Mouse (Mus musculus): Measurements from ENCODE around the gene Mall. TPM values are rescaled to one million over a fixed set of nuclear protein-coding genes. Genes with fewer than 3 reads are reported as not detected.

Gene Mall
- polyA plus RNA-seq (2015; fragmentation: Nextera tagmentation; extraction: Ambion mirVana): 1.7 and 2.5 TPM in 2 replicates

DNA sequence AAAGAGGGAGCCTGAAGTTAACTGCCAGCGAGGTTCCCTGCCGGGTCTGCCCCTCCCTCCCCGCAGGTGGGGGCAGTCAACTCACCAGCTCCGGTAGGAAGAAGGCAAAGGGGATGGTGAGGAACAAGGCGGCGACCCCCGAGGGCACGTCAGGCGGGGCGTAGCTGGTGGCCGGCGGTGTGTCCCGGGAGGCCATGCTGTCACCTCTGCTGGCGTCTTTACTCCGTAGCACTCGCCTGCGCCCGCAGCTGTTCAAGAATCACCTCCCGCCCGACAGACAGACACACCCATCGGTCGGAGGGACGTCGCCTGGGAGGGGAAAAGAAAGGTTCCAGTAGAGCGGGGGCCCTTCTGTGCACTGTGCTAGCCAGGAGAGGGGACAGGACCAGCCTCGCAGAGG lies at the start of gene Mall:
Gene Mall, minus strand, starts transcription at position 262 of the 400 bp plus-strand sequence.
- DNase-seq (ENCODE audit: low spot score): no peak

- no peak for DNase-seq (ENCODE audit: low spot score)
Measured at GRCm38 (mm10) chr2:127778451-127778850, 48.7 kb upstream of the Mall start.

DNA sequence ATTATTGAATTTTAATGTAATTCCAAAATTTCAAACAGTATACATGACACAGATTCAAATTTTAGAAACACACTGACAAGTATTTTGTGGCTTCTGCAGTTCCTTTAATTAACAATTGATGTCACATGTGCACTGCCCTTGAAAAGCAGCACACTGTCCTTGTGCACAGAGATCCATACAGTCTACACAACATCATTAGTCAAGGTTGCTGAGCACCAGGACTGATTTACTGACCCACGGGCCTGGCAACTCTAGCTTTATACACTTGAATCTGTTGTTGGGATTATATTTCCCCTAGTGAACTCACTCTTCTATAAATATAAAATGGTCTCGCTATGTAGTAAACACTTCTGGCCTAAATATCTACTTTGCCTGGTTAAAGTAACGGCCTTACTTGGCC lies 45.3 kb upstream of the Mall start:
- no peak for DNase-seq (ENCODE audit: low spot score)

DNA sequence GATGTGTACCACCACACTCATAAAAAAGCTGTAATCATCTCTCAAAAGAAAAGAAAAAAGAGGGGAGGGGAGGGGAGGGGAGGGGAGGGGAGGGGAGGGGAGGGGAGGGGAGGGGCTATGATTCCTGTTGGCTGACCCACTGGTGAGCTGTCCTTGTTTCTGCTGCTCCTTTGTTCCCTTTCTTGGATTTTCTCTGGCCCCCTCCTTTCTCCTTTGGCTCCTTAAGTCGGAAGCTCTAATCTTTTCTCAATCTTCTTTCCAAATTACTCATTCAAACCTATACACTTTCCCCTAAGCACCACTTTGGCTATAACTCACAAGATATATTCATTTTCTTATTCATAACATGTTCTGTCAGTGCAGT lies 44.8 kb upstream of the Mall start:
- DNase-seq (ENCODE audit: low spot score): no peak

DNA sequence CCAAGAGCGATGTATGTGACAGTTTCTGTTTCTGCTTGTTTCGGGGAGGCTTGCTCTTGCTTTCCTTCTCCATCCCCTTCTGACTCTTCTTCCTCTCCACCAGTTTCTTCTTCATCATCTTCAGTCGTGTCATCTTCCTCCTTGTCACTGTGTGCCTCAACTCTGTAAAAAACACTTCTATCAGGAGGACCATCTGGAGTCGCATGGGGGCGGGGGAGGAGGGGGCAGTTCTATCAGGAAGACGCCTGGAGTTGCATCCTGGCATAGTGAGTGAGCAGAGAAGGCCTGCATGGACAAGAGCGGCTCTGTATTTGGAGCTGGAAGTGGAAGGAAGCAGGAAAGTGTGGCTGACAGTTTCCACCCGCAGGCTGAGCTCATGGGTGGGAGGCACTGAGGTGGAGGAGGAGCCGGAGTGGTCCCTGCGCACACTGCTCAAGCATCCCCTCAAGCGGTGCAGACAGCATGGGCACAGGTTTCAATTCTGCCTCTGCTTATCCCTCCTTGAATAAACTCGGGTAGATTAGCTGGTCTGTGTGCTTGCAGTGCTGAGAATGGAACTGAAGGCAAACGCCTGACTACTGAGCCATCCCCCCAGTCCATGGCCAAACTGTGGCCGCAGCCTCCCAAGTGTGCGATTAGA lies 44.3 kb upstream of the Mall start:
- no peak for DNase-seq (ENCODE audit: low spot score)

GRCm38 (mm10) chr2:127761587-127761986 lies 31.9 kb upstream of the Mall start:
- no peak for DNase-seq (ENCODE audit: low spot score)

- DNase-seq (ENCODE audit: low spot score): no peak
Measured at GRCm38 (mm10) chr2:127760429-127761000, 30.8 kb upstream of the Mall start.

DNA sequence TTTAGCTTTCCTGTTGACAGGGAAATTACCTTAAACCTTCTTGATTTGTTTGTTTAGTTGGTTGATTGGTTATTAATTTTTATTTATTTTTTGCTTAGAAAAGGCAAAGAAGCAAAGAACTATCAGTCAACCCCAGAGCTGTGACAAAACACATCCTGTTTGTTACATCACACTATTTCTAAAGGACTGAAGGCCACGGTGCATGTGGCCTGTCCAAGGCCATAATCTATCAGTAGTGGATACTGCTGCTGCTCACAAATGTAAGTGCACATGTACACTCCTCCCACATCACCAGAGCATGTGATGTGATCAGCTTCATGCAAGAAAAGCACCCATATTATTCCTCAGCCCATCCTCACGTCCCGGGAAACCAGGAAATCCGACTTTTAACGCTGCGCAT lies 30.3 kb upstream of the Mall start:
- DNase-seq (ENCODE audit: low spot score): no peak

DNA sequence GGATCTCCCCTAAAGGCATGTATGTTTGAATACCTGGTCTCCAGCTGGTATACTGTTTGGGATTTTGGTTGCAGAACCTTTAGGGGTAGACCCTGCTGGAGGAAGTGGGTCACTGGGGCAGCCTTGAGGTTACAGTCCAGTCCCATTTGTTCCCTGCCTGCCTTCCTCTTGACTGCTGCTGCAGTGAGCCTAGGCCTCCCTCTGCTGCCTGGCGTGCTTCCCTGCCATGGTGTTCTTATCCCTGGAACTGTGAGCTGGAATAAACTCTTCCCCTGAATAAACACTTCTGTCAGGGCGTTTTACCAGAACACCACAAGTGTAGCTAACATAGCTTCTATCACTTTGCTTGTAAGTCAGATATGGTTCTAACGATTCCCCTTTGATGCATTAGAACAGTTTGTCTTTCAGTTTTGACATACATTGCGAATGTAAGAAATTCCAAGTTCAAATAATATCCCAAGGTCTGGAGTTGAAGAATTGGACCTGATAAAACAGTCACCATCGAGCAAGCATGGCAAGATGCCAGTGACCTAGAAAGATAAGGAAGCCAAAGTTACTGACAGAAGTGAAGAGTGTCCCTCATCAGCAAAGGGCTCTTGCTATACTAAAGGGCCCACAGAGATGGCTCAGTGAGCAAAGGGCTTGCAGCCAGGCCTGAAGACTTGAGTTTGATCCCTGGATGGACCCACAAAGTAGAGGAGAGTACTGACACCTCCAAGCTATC lies 29.6 kb upstream of the Mall start:
- no peak for DNase-seq (ENCODE audit: low spot score)

DNA sequence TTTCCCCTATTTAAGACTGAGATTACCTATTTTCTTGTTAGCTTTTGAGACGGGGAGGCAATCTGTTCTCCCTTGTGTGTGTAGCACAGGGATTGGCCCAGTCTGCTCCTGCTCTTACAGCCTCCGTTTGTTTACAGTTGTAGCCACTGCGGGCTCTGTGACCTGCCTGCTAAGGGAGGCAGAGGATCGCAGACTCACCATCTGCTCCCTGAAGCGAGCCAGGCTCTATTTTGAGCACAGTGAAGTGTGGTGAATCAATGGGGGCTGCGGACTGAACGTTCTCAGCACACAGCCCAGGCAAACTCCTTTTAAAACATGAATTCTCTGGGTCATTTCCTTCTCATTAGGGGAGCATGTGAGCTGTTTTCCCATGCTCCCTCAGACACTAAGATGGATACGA lies 27.4 kb upstream of the Mall start:
- DNase-seq (ENCODE audit: low spot score): no peak

- no peak for DNase-seq (ENCODE audit: low spot score)
Measured at GRCm38 (mm10) chr2:127754113-127754512, 24.4 kb upstream of the Mall start.

- no peak for DNase-seq (ENCODE audit: low spot score)
Measured at GRCm38 (mm10) chr2:127751849-127752610, 22.3 kb upstream of the Mall start.

DNA sequence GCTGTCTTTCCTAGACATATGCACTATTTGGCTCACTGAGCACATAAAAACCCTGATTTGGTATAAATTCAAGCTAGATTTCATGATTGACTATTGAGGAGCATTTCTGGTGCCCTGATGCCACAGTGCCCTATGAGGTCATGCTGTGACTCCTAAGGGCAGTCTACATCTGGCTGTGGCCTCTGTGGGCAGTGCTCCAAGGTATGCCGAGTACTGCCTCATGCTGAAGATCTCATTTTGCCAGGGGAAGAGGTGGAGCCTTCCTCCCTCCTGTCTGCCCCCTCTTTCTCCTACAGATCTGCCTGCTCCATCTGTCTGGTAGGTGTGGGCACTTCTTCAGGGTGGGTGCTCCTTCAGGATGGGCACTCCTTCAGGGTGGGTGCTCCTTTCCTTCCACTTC lies 19.6 kb upstream of the Mall start:
- DNase-seq (ENCODE audit: low spot score): no peak

GRCm38 (mm10) chr2:127748316-127748715 lies 18.6 kb upstream of the Mall start:
- DNase-seq (ENCODE audit: low spot score): no peak

- DNase-seq (ENCODE audit: low spot score): no peak
Measured at GRCm38 (mm10) chr2:127742637-127743036, 12.9 kb upstream of the Mall start.

DNA sequence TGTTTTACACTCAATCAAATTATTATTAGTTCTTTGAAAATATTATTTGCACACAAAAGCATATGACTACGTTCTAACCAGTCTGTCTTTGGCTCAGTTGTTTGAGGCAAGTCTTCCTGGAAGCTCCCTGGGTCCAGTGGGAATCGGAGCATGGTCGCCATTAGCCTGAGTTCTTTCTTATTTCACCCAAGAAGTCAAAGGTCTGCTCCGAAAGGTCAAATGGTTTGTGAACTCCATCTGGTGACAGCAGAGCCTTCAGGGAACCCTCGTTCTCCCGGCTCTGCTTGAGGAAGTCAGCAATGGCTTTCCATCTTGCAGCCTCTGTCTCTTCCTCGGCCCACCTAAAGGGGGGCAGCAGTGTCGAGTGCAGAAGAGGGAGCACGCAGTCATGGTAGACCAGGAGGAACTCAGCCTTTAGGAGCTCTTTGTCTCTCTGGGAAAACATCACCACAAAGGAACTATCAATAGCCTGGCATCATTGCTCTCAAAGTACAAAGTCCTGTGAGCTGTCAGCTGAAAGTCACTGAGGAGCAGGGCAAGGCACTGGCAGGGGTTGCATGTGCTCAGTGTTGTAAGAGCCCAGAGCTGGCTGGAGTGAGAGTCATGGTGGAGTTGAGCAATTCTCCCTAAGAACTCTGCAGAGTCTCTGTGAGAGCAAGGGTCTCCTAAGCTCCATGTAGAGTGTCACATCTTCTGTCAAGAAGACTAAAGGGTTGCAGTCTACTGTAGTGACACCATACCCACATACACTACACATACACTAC lies 11.2 kb upstream of the Mall start:
- no peak for DNase-seq (ENCODE audit: low spot score)

DNA sequence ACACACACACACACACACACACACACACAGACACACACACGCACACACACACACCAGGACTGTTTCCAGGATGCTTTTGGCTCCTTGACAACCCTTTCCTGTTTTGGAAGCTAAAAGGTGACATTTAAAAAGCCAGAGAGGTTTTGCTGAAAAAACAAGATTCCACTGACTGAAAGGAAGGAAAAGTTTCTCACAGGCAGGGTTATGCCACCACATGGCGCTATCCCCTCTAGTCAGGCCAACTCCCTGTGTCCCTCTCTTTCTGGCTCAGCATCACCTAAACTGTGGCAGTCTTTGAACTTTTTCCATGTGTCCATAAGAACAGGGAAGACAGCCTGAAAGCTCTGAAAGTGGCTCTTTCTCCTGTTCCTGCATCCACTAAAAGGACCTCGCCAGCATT lies 8.2 kb upstream of the Mall start:
- no peak for DNase-seq (ENCODE audit: low spot score)

GRCm38 (mm10) chr2:127736631-127737209 lies 7.0 kb upstream of the Mall start:
- DNase-seq (ENCODE audit: low spot score): no peak

- no peak for DNase-seq (ENCODE audit: low spot score)
Measured at GRCm38 (mm10) chr2:127735512-127736145, 5.9 kb upstream of the Mall start.

GRCm38 (mm10) chr2:127734889-127735288 lies 5.2 kb upstream of the Mall start:
- no peak for DNase-seq (ENCODE audit: low spot score)

Data from thymus, postnatal 0 days (tissue).